Mouse (Mus musculus): ENCODE data around the gene Olfr1378. TPM values are rescaled to one million over a fixed set of nuclear protein-coding genes. Genes with fewer than 3 reads are reported as not detected.

The Olfr1378 gene
- not detected for total RNA-seq (2021)
- long read RNA-seq, experiment 1, result 0 reads
- long read RNA-seq, experiment 2, result 0 reads

- DNase-seq (ENCODE audit: low spot score in 2 of 2), result no peak
- TF ChIP-seq CTCF (conservative IDR thresholded peaks at IDR 0.05), result no peak
- Histone ChIP-seq H3K27ac (no peak within 1 kb of the TSS), H3K4me3 (no peak within 1 kb of the TSS)
These were observed at the start of gene Olfr1378 for GRCm38 (mm10) chr11:50966230-50966629. Gene Olfr1378, plus strand, starts transcription at chr11:50966530.

DNA sequence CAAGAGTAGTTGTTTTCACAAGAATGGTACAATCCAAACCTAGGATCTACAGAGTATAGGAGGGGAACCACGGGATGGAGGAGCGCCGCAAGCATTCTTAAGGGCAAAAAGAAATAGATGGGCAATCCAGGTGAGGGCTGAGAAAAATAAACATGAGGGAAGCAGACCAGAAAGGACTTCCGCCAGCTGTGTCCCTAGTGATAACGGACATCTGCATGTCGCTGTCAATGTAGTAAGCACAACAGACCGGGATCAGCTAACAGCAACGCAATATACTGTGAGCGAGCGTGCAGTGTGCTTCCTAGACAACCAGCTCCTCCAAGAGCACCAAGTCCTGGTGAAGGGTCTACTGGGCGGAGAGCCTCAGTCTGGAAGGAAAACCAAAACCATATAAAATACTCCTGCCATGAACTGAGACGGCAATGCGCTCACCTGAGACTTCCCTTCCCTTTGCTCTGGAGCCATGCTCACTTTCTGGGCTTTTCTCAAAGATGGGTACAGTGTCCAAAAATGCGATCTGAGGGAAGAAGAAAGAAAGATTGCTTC is 35.8 kb upstream of the Olfr1378 start:
- no peak for DNase-seq (ENCODE audit: low spot score in 2 of 2)

GRCm38 (mm10) chr11:50931021-50931420 is 35.3 kb upstream of the Olfr1378 start:
- peak in 1 of 2 experiments; percentile 17 for DNase-seq (ENCODE audit: low spot score in 2 of 2)
- peak overlapping the region; percentile 97 for H3K27ac ChIP-seq
- peak overlapping the region; percentile 91 for H3K4me3 ChIP-seq
- no peak for TF ChIP-seq CTCF (conservative IDR thresholded peaks at IDR 0.05)

More for the DNA sequence above, 35.8 kb upstream of the Olfr1378 start:
- Histone ChIP-seq H3K4me3 (peak overlapping the region; percentile 91), H3K27ac (peak overlapping the region; percentile 97)
- no peak for TF ChIP-seq CTCF (conservative IDR thresholded peaks at IDR 0.05)

- TF ChIP-seq CTCF (conservative IDR thresholded peaks at IDR 0.05), result no peak
- DNase-seq (ENCODE audit: low spot score in 2 of 2), result peak; percentile 85 to 91
- Histone ChIP-seq H3K4me3 (peak within 1 kb of the TSS; percentile 91), H3K27ac (peak within 1 kb of the TSS; percentile 97)
These were observed 34.9 kb upstream of the Olfr1378 start, which contains the start of gene Zfp354b for GRCm38 (mm10) chr11:50931451-50931866. Gene Zfp354b, minus strand, starts transcription at chr11:50931633.

- H3K4me3 ChIP-seq, result peak overlapping the region; percentile 91
These were observed 34.3 kb upstream of the Olfr1378 start for GRCm38 (mm10) chr11:50932040-50932439.

DNA sequence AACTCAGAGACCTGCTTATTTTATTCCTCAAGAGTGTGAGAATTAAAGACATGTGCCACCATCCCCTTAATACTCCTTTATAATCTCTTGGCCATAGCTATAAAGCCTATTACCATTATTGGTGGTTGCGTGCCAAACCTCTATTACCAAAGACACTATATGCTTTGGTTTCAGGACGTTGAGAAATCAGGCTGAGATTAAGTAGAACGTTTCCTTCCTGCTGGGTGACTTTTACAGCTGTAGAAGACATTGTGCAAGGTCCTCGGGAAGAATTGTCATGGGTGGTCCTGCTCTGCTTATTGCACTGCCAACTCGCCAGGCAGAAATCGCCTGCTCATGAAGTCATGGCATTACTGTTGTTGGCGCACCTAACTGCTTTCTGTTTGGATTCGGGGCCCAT is 27.9 kb upstream of the Olfr1378 start:
- no peak for DNase-seq (ENCODE audit: low spot score in 2 of 2)
- Histone ChIP-seq H3K27ac (no peak overlapping the region), H3K4me3 (no peak overlapping the region)
- TF ChIP-seq CTCF (conservative IDR thresholded peaks at IDR 0.05), result no peak

More at GRCm38 (mm10) chr11:50932040-50932439, 34.3 kb upstream of the Olfr1378 start:
- no peak for DNase-seq (ENCODE audit: low spot score in 2 of 2)
- peak overlapping the region; percentile 97 for H3K27ac ChIP-seq
- TF ChIP-seq CTCF (conservative IDR thresholded peaks at IDR 0.05), result no peak

- Histone ChIP-seq H3K4me3 (no peak overlapping the region), H3K27ac (no peak overlapping the region)
- DNase-seq (ENCODE audit: low spot score in 2 of 2), result peak in 1 of 2 experiments; percentile 35
- peak; percentile 89 for TF ChIP-seq CTCF (conservative IDR thresholded peaks at IDR 0.05)
These were observed 26.5 kb upstream of the Olfr1378 start for GRCm38 (mm10) chr11:50939621-50940366.

- no peak for DNase-seq (ENCODE audit: low spot score in 2 of 2)
- no peak for TF ChIP-seq CTCF (conservative IDR thresholded peaks at IDR 0.05)
- H3K4me3 ChIP-seq, result no peak overlapping the region
These were observed 23.9 kb upstream of the Olfr1378 start for GRCm38 (mm10) chr11:50942386-50942785.

DNA sequence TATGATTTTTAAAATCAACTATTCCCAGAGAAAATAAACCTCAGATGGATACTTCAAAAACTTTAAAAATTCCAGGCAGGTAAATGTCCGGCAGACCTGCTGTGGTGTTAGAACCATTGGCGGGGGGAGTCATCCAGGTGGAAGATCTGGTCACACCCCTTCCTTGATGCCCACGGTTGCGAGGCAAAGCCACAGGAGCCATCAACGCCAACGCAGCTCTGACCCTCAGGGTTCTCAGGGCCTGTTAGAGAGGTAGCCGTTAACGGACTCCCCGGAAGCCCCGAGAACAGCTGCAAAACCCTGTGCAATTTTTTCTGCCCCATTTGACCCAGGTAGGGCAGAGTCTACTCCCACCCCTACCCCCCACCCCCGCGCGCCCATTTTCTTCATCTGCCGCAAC is 22.8 kb upstream of the Olfr1378 start, which contains the start of gene 4933414I15Rik:
Gene 4933414I15Rik (minus strand): TSS at position 260 of the 400 bp plus-strand sequence.
- no peak within 1 kb of the TSS for H3K27ac ChIP-seq
- no peak for TF ChIP-seq CTCF (conservative IDR thresholded peaks at IDR 0.05)

More at GRCm38 (mm10) chr11:50942386-50942785, 23.9 kb upstream of the Olfr1378 start:
- H3K27ac ChIP-seq, result no peak overlapping the region

GRCm38 (mm10) chr11:50952290-50952689 is 14.0 kb upstream of the Olfr1378 start:
- H3K27ac ChIP-seq, result no peak overlapping the region
- no peak overlapping the region for H3K4me3 ChIP-seq
- no peak for TF ChIP-seq CTCF (conservative IDR thresholded peaks at IDR 0.05)
- DNase-seq (ENCODE audit: low spot score in 2 of 2), result no peak

More for the DNA sequence above, 22.8 kb upstream of the Olfr1378 start, which contains the start of gene 4933414I15Rik:
- no peak within 1 kb of the TSS for H3K4me3 ChIP-seq
- DNase-seq (ENCODE audit: low spot score in 2 of 2), result no peak

GRCm38 (mm10) chr11:50953665-50954064 is 12.7 kb upstream of the Olfr1378 start, which contains the start of gene Prop1:
Gene Prop1, minus strand, starts transcription at chr11:50953765.
- DNase-seq (ENCODE audit: low spot score in 2 of 2), result no peak
- Histone ChIP-seq H3K4me3 (no peak within 1 kb of the TSS), H3K27ac (no peak within 1 kb of the TSS)
- TF ChIP-seq CTCF (conservative IDR thresholded peaks at IDR 0.05), result no peak

- no peak for DNase-seq (ENCODE audit: low spot score in 2 of 2)
- TF ChIP-seq CTCF (conservative IDR thresholded peaks at IDR 0.05), result no peak
- Histone ChIP-seq H3K27ac (no peak overlapping the region), H3K4me3 (no peak overlapping the region)
These were observed 1.4 kb upstream of the Olfr1378 start for GRCm38 (mm10) chr11:50964886-50965285.

DNA sequence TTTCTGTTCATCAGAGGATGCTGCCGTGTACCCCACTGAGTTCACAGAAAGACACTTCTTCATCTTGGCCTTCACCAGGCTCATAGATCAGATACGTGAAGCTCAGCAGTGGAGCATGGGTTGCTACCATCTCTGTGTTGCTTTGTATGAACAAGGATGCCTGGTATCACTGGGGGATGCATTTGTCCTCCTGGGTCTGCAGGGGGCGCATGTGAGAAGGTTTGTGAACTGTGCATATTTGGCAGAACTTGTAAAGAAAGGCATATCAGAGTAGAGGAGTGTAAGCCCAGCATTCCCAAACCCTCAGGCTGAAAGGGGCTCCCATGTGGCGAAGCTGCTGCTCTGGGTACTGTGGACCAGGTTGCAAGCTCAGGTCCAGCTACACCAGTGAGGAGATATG is 10.9 kb downstream of the Olfr1378 start:
- TF ChIP-seq CTCF (conservative IDR thresholded peaks at IDR 0.05), result peak; percentile 47
- Histone ChIP-seq H3K27ac (no peak overlapping the region), H3K4me3 (no peak overlapping the region)
- DNase-seq (ENCODE audit: low spot score in 2 of 2), result no peak
